Mouse (Mus musculus) kidney, embryonic 15.5 days (tissue): ENCODE measurements at regions not wholly inside any gene's neighbourhood (a gene's known extent, or its start where the extent isn't known, plus 50 kb on each side); places are given as distances from the start of the nearest gene placed in this dataset.

Experiments
- ATAC-seq: fragments of 200-750 bp; cut with Nextera tagmentation; replicated peaks from 2 replicates; pipeline ENCODE4 v1.8.0; 2017; ENCODE audit warnings: moderate TSS enrichment; ENCODE audit not compliant: low FRiP score
- H3K27ac ChIP-seq: fragments of 300-500 bp; sonication (generic); 2 replicates; pipeline ENCODE4 v1.5.1; 2015; ENCODE audit warnings: mild to moderate bottlenecking, inconsistent platforms
- H3K27me3 ChIP-seq: fragments of 300-500 bp; sonication (generic); 2 replicates; pipeline ENCODE4 v1.6.1; 2015; ENCODE audit warnings: inconsistent platforms
- H3K36me3 ChIP-seq: fragments of 300-500 bp; sonication (generic); 2 replicates; pipeline ENCODE4 v1.6.1; 2015; ENCODE audit warnings: inconsistent platforms
- H3K4me1 ChIP-seq: fragments of 300-500 bp; sonication (generic); 2 replicates; pipeline ENCODE4 v1.6.1; 2015; ENCODE audit warnings: inconsistent platforms
- H3K4me2 ChIP-seq: fragments of 300-500 bp; sonication (generic); 2 replicates; pipeline ENCODE4 v1.6.1; 2015; ENCODE audit warnings: moderate library complexity, mild to moderate bottlenecking, inconsistent platforms
- H3K4me3 ChIP-seq: fragments of 300-500 bp; sonication (generic); replicated peaks from 2 replicates; pipeline ENCODE4 v1.5.1; 2015; ENCODE audit warnings: mild to moderate bottlenecking, inconsistent platforms
- H3K9ac ChIP-seq: fragments of 300-500 bp; sonication (generic); 2 replicates; pipeline ENCODE4 v1.6.1; 2015; ENCODE audit warnings: mild to moderate bottlenecking, inconsistent platforms
- H3K9me3 ChIP-seq: fragments of 300-500 bp; sonication (generic); replicated peaks from 2 replicates; pipeline ENCODE4 v1.6.1; 2016; ENCODE audit warnings: inconsistent platforms
- WGBS: fragments of 180-500 bp; shearing (Covaris S2); methylation state at CpG from one replicate; pipeline ENCODE4 v1.1.7; 2015; ENCODE audit warnings: mixed read lengths; 5-methylcytosine and 5-hydroxymethylcytosine counted together

- Histone ChIP-seq H3K36me3 (no peaks in the 10 kb centered on the region), H3K27ac (no peak overlapping the region), H3K4me1 (no peaks in the 10 kb centered on the region), H3K4me2 (no peak overlapping the region), H3K9ac (no peak overlapping the region), H3K27me3 (no peaks in the 10 kb centered on the region), H3K4me3 (no peak overlapping the region), H3K9me3 (no peaks in the 10 kb centered on the region)
- no peak for ATAC-seq
- 47% methylated on average over 4 of the region's 4 CpGs for WGBS
Observed at GRCm38 (mm10) chr1:168908684-168909175, 476.7 kb upstream of the Pbx1 start.

- Histone ChIP-seq H3K4me2 (no peak overlapping the region), H3K4me1 (no peaks in the 10 kb centered on the region), H3K27ac (no peak overlapping the region), H3K36me3 (no peaks in the 10 kb centered on the region), H3K9ac (no peak overlapping the region), H3K27me3 (no peaks in the 10 kb centered on the region), H3K4me3 (no peak overlapping the region), H3K9me3 (no peaks in the 10 kb centered on the region)
- WGBS = 93% methylated on average over 6 of the region's 6 CpGs
- no peak for ATAC-seq
Observed at GRCm38 (mm10) chr1:168908192-168908591, 476.1 kb upstream of the Pbx1 start.

- no peaks in the 10 kb centered on the region for H3K27me3 ChIP-seq
- no peak for ATAC-seq
Observed at GRCm38 (mm10) chr1:168898483-168898882, 466.4 kb upstream of the Pbx1 start.

GRCm38 (mm10) chr1:168861577-168861976, 429.5 kb upstream of the Pbx1 start:
- Histone ChIP-seq H3K4me2 (no peak overlapping the region), H3K27ac (no peak overlapping the region), H3K4me3 (no peak overlapping the region), H3K9ac (no peak overlapping the region), H3K36me3 (no peaks in the 10 kb centered on the region), H3K9me3 (no peaks in the 10 kb centered on the region), H3K4me1 (0 out of 2 replicates have a peak, but pooled peaks cover 2% of the 10 kb centered on the region), H3K27me3 (no peaks in the 10 kb centered on the region)
- 49% methylated on average over 3 of the region's 3 CpGs for WGBS
- no peak for ATAC-seq

More at GRCm38 (mm10) chr1:168898483-168898882, 466.4 kb upstream of the Pbx1 start:
- Histone ChIP-seq H3K4me1 (0 out of 2 replicates have a peak, but pooled peaks cover 2% of the 10 kb centered on the region), H3K9ac (no peak overlapping the region), H3K36me3 (no peaks in the 10 kb centered on the region), H3K4me2 (no peak overlapping the region), H3K27ac (no peak overlapping the region), H3K9me3 (no peaks in the 10 kb centered on the region), H3K4me3 (no peak overlapping the region)
- WGBS = 71% methylated on average over 2 of the region's 2 CpGs

- WGBS = 79% methylated on average over 3 of the region's 3 CpGs
- no peak overlapping the region for H3K4me2 ChIP-seq
Observed at GRCm38 (mm10) chr1:168823184-168823583, 391.1 kb upstream of the Pbx1 start.

GRCm38 (mm10) chr1:168818381-168818780, 386.3 kb upstream of the Pbx1 start:
- Histone ChIP-seq H3K9me3 (no peaks in the 10 kb centered on the region), H3K27me3 (no peaks in the 10 kb centered on the region), H3K27ac (no peak overlapping the region), H3K4me1 (no peaks in the 10 kb centered on the region), H3K4me2 (no peak overlapping the region), H3K36me3 (no peaks in the 10 kb centered on the region), H3K4me3 (no peak overlapping the region), H3K9ac (no peak overlapping the region)
- ATAC-seq = no peak
- WGBS = 90% methylated on average over 5 of the region's 5 CpGs

More at GRCm38 (mm10) chr1:168823184-168823583, 391.1 kb upstream of the Pbx1 start:
- H3K4me1 ChIP-seq = no peaks in the 10 kb centered on the region
- no peak for ATAC-seq
- H3K27ac ChIP-seq = no peak overlapping the region
- no peak overlapping the region for H3K9ac ChIP-seq
- no peak overlapping the region for H3K4me3 ChIP-seq
- no peaks in the 10 kb centered on the region for H3K36me3 ChIP-seq
- H3K9me3 ChIP-seq = no peaks in the 10 kb centered on the region
- no peaks in the 10 kb centered on the region for H3K27me3 ChIP-seq

GRCm38 (mm10) chr1:168807084-168807483, 375.0 kb upstream of the Pbx1 start:
- no peaks in the 10 kb centered on the region for H3K36me3 ChIP-seq
- no peaks in the 10 kb centered on the region for H3K9me3 ChIP-seq
- no peaks in the 10 kb centered on the region for H3K4me1 ChIP-seq
- no peak overlapping the region for H3K4me3 ChIP-seq
- H3K9ac ChIP-seq = no peak overlapping the region
- ATAC-seq = no peak
- WGBS = 58% methylated on average over 3 of the region's 3 CpGs
- no peak overlapping the region for H3K4me2 ChIP-seq
- H3K27me3 ChIP-seq = no peaks in the 10 kb centered on the region
- no peak overlapping the region for H3K27ac ChIP-seq

GRCm38 (mm10) chr1:168805442-168805841, 373.4 kb upstream of the Pbx1 start:
- no peak for ATAC-seq

GRCm38 (mm10) chr1:168801046-168801445, 369.0 kb upstream of the Pbx1 start:
- ATAC-seq = no peak
- H3K9me3 ChIP-seq = no peaks in the 10 kb centered on the region
- H3K4me1 ChIP-seq = no peaks in the 10 kb centered on the region
- 0 out of 2 replicates have a peak overlapping the region, but pooled peaks have one; percentile 1 for H3K27ac ChIP-seq
- no peak overlapping the region for H3K4me3 ChIP-seq
- no peaks in the 10 kb centered on the region for H3K36me3 ChIP-seq
- H3K4me2 ChIP-seq = no peak overlapping the region
- WGBS = 74% methylated on average over 1 of the region's 1 CpGs
- H3K9ac ChIP-seq = no peak overlapping the region
- H3K27me3 ChIP-seq = no peaks in the 10 kb centered on the region

More at GRCm38 (mm10) chr1:168805442-168805841, 373.4 kb upstream of the Pbx1 start:
- no peak overlapping the region for H3K9ac ChIP-seq
- H3K4me2 ChIP-seq = no peak overlapping the region
- H3K4me1 ChIP-seq = no peaks in the 10 kb centered on the region
- no peak overlapping the region for H3K4me3 ChIP-seq
- H3K27ac ChIP-seq = no peak overlapping the region
- H3K36me3 ChIP-seq = no peaks in the 10 kb centered on the region
- 80% methylated on average over 3 of the region's 3 CpGs for WGBS
- no peaks in the 10 kb centered on the region for H3K9me3 ChIP-seq
- H3K27me3 ChIP-seq = no peaks in the 10 kb centered on the region

GRCm38 (mm10) chr1:168786731-168787130, 354.7 kb upstream of the Pbx1 start:
- no peaks in the 10 kb centered on the region for H3K9me3 ChIP-seq
- no peak overlapping the region for H3K9ac ChIP-seq
- no peak overlapping the region for H3K27ac ChIP-seq
- no peak for ATAC-seq
- no peak overlapping the region for H3K4me3 ChIP-seq
- no peak overlapping the region for H3K4me2 ChIP-seq
- peaks cover 10% of the 10 kb centered on the region; the same call in 1 of the 2 replicates for H3K4me1 ChIP-seq
- 24% methylated on average over 3 of the region's 3 CpGs for WGBS
- H3K27me3 ChIP-seq = no peaks in the 10 kb centered on the region
- no peaks in the 10 kb centered on the region for H3K36me3 ChIP-seq

- Histone ChIP-seq H3K27ac (no peak overlapping the region), H3K9me3 (no peaks in the 10 kb centered on the region), H3K4me3 (no peak overlapping the region), H3K27me3 (no peaks in the 10 kb centered on the region), H3K4me1 (peaks cover 10% of the 10 kb centered on the region; the same call in 1 of the 2 replicates), H3K36me3 (no peaks in the 10 kb centered on the region), H3K9ac (no peak overlapping the region), H3K4me2 (no peak overlapping the region)
- ATAC-seq = no peak
Observed at GRCm38 (mm10) chr1:168783851-168784250, 351.8 kb upstream of the Pbx1 start.

GRCm38 (mm10) chr1:168764368-168764895, 332.4 kb upstream of the Pbx1 start:
- 81% methylated on average over 6 of the region's 6 CpGs for WGBS
- Histone ChIP-seq H3K4me3 (no peak overlapping the region), H3K36me3 (no peaks in the 10 kb centered on the region), H3K4me1 (no peaks in the 10 kb centered on the region), H3K27me3 (no peaks in the 10 kb centered on the region), H3K27ac (no peak overlapping the region), H3K9me3 (no peaks in the 10 kb centered on the region), H3K4me2 (no peak overlapping the region), H3K9ac (no peak overlapping the region)
- ATAC-seq = no peak

- Histone ChIP-seq H3K4me2 (no peak overlapping the region), H3K27ac (no peak overlapping the region), H3K9ac (no peak overlapping the region), H3K4me3 (no peak overlapping the region), H3K36me3 (no peaks in the 10 kb centered on the region), H3K27me3 (no peaks in the 10 kb centered on the region), H3K4me1 (peaks cover 3% of the 10 kb centered on the region; the same call in 1 of the 2 replicates), H3K9me3 (no peaks in the 10 kb centered on the region)
- 89% methylated on average over 2 of the region's 2 CpGs for WGBS
- ATAC-seq = no peak
Observed at GRCm38 (mm10) chr1:168761095-168761494, 329.0 kb upstream of the Pbx1 start.
